22 mouse cellular contexts compared by ENCODE assay signal in genomic region chr11:24856991-24857390, GRCm38 (mm10).
DNase-seq lines count a peak whose midpoint lies in the region; ATAC-seq lines count a peak whose summit lies in the region.
"Had no signal": no experiment of that assay in that cellular context is flagged by ENCODE, and none has a peak within 500 bp of the region (broad histone marks: within the 10 kb centered on the region; RNA-seq: fewer than 3 reads in every experiment).

No protein-coding gene starts in this region.

- peak; percentile 5 for DNase-seq in adrenal gland, adult 8-10 months
- no peak for DNase-seq in adrenal gland, postnatal 25 days
- peak; percentile 36 for DNase-seq in Muller cell, postnatal 12 days (ENCODE audit: inconsistent ontology term)
- DNase-seq in brain, adult 2 months (ENCODE audit: low read depth, low spot score), result peak; percentile 4
- DNase-seq in retina, embryonic 14.5 days (ENCODE audit: low spot score), result peak; percentile 25
- no peak for DNase-seq in right cerebral cortex, postnatal 10 days (ENCODE audit: low spot score in 2 of 2)
- no peak for DNase-seq in right cerebral cortex, postnatal 25 days
- DNase-seq: cerebellum, adult 11 months; cerebellum, adult 18-20 months; cerebellum, adult 8-10 months; cerebellum, postnatal 10 days; cerebellum, postnatal 25 days had no signal

- no peak overlapping the region for H3K27ac ChIP-seq in intestine, embryonic 16.5 days (ENCODE audit: low read length)
- H3K27ac ChIP-seq: embryonic facial prominence, embryonic 13.5 days; embryonic facial prominence, embryonic 15.5 days; forebrain, embryonic 10.5 days; forebrain, embryonic 12.5 days had no signal

- no peaks in the 10 kb centered on the region for H3K27me3 ChIP-seq in intestine, embryonic 16.5 days (replicated peaks; ENCODE audit: control insufficient read depth, insufficient read depth, low read length)
- H3K27me3 ChIP-seq: embryonic facial prominence, embryonic 13.5 days; embryonic facial prominence, embryonic 15.5 days; forebrain, embryonic 12.5 days; Patski had no signal

- H3K4me3 ChIP-seq in intestine, embryonic 16.5 days (ENCODE audit: low read length), result no peak overlapping the region
- H3K4me3 ChIP-seq: embryonic facial prominence, embryonic 13.5 days; embryonic facial prominence, embryonic 15.5 days; erythroblast, embryonic 14.5 days; forebrain, embryonic 10.5 days; forebrain, embryonic 12.5 days had no signal

- WGBS in intestine, embryonic 16.5 days, result 86% methylated on average over 6 of the region's 6 CpGs

- no peak overlapping the region for H3K4me2 ChIP-seq in intestine, embryonic 16.5 days (ENCODE audit: low read depth, low read length)
- H3K4me2 ChIP-seq: embryonic facial prominence, embryonic 13.5 days; embryonic facial prominence, embryonic 15.5 days; forebrain, embryonic 12.5 days had no signal

- ATAC-seq in intestine, embryonic 16.5 days, result no peak
- ATAC-seq: activated CD4-positive, CD25-positive, alpha-beta regulatory T cell, adult 4 months; forebrain, embryonic 14.5 days; forebrain, embryonic 16.5 days; Patski had no signal

- H3K9me3 ChIP-seq in intestine, embryonic 16.5 days (ENCODE audit: control insufficient read depth, low read length), result no peaks in the 10 kb centered on the region
- H3K9me3 ChIP-seq: embryonic facial prominence, embryonic 13.5 days; embryonic facial prominence, embryonic 15.5 days; forebrain, embryonic 10.5 days; forebrain, embryonic 12.5 days had no signal

- H3K9ac ChIP-seq in intestine, embryonic 16.5 days (ENCODE audit: low read depth, low read length), result no peak overlapping the region
- H3K9ac ChIP-seq: embryonic facial prominence, embryonic 13.5 days; embryonic facial prominence, embryonic 15.5 days; forebrain, embryonic 12.5 days had no signal

- no peaks in the 10 kb centered on the region for H3K4me1 ChIP-seq in intestine, embryonic 16.5 days (ENCODE audit: control insufficient read depth, insufficient read depth, low read length)
- H3K4me1 ChIP-seq: embryonic facial prominence, embryonic 13.5 days; embryonic facial prominence, embryonic 15.5 days; forebrain, embryonic 10.5 days; forebrain, embryonic 12.5 days had no signal

- H3K36me3 ChIP-seq in intestine, embryonic 16.5 days (ENCODE audit: control insufficient read depth, insufficient read depth, low read length), result no peaks in the 10 kb centered on the region
- H3K36me3 ChIP-seq: embryonic facial prominence, embryonic 13.5 days; embryonic facial prominence, embryonic 15.5 days; forebrain, embryonic 10.5 days; forebrain, embryonic 12.5 days had no signal

Comparison
In these comparisons a context has a peak if more than half of its experiments do, and no peak if none do; other contexts are left out.
1. DNase-seq: peak in adrenal gland, adult 8-10 months (single experiment), Muller cell, postnatal 12 days (single experiment), brain, adult 2 months (single experiment) and retina, embryonic 14.5 days (single experiment); none in adrenal gland, postnatal 25 days (single experiment), right cerebral cortex, postnatal 10 days (0 of 2) and right cerebral cortex, postnatal 25 days (single experiment).